Mouse (Mus musculus) layer of hippocampus, adult 9-10 months (tissue): ENCODE results near the gene Mogs.
A peak's percentile ranks its signal among the peaks of the same experiment; 100 is the strongest.

ENCODE experiments used
- DNase-seq: peaks from one replicate; pipeline ENCODE4 v3.0.0; 2022; ENCODE audit warnings: low spot score

Mogs gene

GRCm38 (mm10) chr6:83121863-83122710 is 6.8 kb downstream of the Mogs start:
- DNase-seq, result no peak

- DNase-seq, result no peak
Observed at GRCm38 (mm10) chr6:83122961-83123360, 7.7 kb downstream of the Mogs start.

GRCm38 (mm10) chr6:83124851-83125312 is 9.6 kb downstream of the Mogs start:
- peak; percentile 91 for DNase-seq

GRCm38 (mm10) chr6:83125331-83125730 is 10.0 kb downstream of the Mogs start, which contains the start of gene Ino80b:
Ino80b (minus strand) TSS chr6:83125431.
- no peak for DNase-seq

GRCm38 (mm10) chr6:83127419-83127818 is 12.1 kb downstream of the Mogs start:
- DNase-seq, result no peak

GRCm38 (mm10) chr6:83131469-83132034 is 16.3 kb downstream of the Mogs start:
- DNase-seq, result no peak

- DNase-seq, result no peak
Observed at GRCm38 (mm10) chr6:83132176-83132919, 17.1 kb downstream of the Mogs start.

GRCm38 (mm10) chr6:83134226-83134625 is 18.9 kb downstream of the Mogs start:
- DNase-seq, result no peak

- no peak for DNase-seq
Observed at GRCm38 (mm10) chr6:83134951-83135513, 19.7 kb downstream of the Mogs start, which contains the start of gene Rtkn. Rtkn (plus strand) TSS chr6:83135463.

- no peak for DNase-seq
Observed at GRCm38 (mm10) chr6:83135571-83136161, 20.4 kb downstream of the Mogs start.

GRCm38 (mm10) chr6:83136291-83136880 is 21.1 kb downstream of the Mogs start:
- no peak for DNase-seq

GRCm38 (mm10) chr6:83136881-83137575 is 21.7 kb downstream of the Mogs start:
- no peak for DNase-seq

- DNase-seq, result peak; percentile 57
Observed at GRCm38 (mm10) chr6:83137576-83137950, 22.3 kb downstream of the Mogs start.

- no peak for DNase-seq
Observed at GRCm38 (mm10) chr6:83138056-83138455, 22.8 kb downstream of the Mogs start.

GRCm38 (mm10) chr6:83140044-83140443 is 24.7 kb downstream of the Mogs start:
- no peak for DNase-seq

- no peak for DNase-seq
Observed at GRCm38 (mm10) chr6:83141636-83142035, 26.3 kb downstream of the Mogs start.

GRCm38 (mm10) chr6:83142211-83142731 is 27.0 kb downstream of the Mogs start:
- DNase-seq, result no peak

GRCm38 (mm10) chr6:83142886-83143285 is 27.6 kb downstream of the Mogs start:
- DNase-seq, result no peak

GRCm38 (mm10) chr6:83145209-83145608 is 29.9 kb downstream of the Mogs start:
- no peak for DNase-seq

- no peak for DNase-seq
Observed at GRCm38 (mm10) chr6:83145805-83146204, 30.5 kb downstream of the Mogs start.

GRCm38 (mm10) chr6:83147280-83147679 is 32.0 kb downstream of the Mogs start:
- no peak for DNase-seq
